Mouse (Mus musculus) layer of hippocampus, adult 2 months (tissue): ENCODE results near the gene Wars2. TPM values are rescaled to one million over a fixed set of nuclear protein-coding genes. Genes with fewer than 3 reads are reported as not detected.

Source experiments
- DNase-seq, 2 experiments: peaks; one replicate each; pipeline ENCODE4 v3.0.0; 2022; ENCODE audit warnings: low spot score in 2 of 2
- H3K27ac ChIP-seq: fragments of 200-600 bp; 2 replicates; pipeline ENCODE4 v1.8.1; 2022
- H3K4me3 ChIP-seq: fragments of 200-600 bp; 2 replicates; pipeline ENCODE4 v1.8.1; 2022; ENCODE audit warnings: mild to moderate bottlenecking
- CTCF ChIP-seq: fragments of 200-600 bp; conservative IDR thresholded peaks from 2 replicates; pipeline ENCODE4 v1.8.1; 2022; ENCODE audit warnings: antibody characterized with exemption, mild to moderate bottlenecking, moderate library complexity
- total RNA-seq, 2 experiments: library from RNA; stranded (reverse); gene quantifications; 2 replicates each; pipeline ENCODE4 v1.2.3; 2021

The Wars2 gene
- total RNA-seq, 2 experiments from 2014 or later: 9.0 to 9.5 TPM

- H3K4me3 ChIP-seq: no peak overlapping the region
- DNase-seq: no peak
- H3K27ac ChIP-seq: no peak overlapping the region
- no peak for TF ChIP-seq CTCF
Observed at GRCm38 (mm10) chr3:99254559-99255151, 113.8 kb downstream of the Wars2 start.

- no peak for TF ChIP-seq CTCF
Observed at GRCm38 (mm10) chr3:99255411-99256365, 114.8 kb downstream of the Wars2 start.

GRCm38 (mm10) chr3:99256366-99256750, 115.5 kb downstream of the Wars2 start:
- H3K4me3 ChIP-seq: no peak overlapping the region
- no peak for DNase-seq
- H3K27ac ChIP-seq: no peak overlapping the region
- TF ChIP-seq CTCF: no peak

More at GRCm38 (mm10) chr3:99255411-99256365, 114.8 kb downstream of the Wars2 start:
- no peak for DNase-seq
- H3K27ac ChIP-seq: no peak overlapping the region
- no peak overlapping the region for H3K4me3 ChIP-seq

GRCm38 (mm10) chr3:99256766-99257165, 115.9 kb downstream of the Wars2 start:
- DNase-seq: no peak

GRCm38 (mm10) chr3:99257586-99258577, 117.0 kb downstream of the Wars2 start:
- Histone ChIP-seq H3K4me3 (no peak overlapping the region), H3K27ac (no peak overlapping the region)
- TF ChIP-seq CTCF: no peak
- DNase-seq: no peak

More at GRCm38 (mm10) chr3:99256766-99257165, 115.9 kb downstream of the Wars2 start:
- H3K27ac ChIP-seq: no peak overlapping the region
- no peak for TF ChIP-seq CTCF
- no peak overlapping the region for H3K4me3 ChIP-seq

- TF ChIP-seq CTCF: no peak
- DNase-seq: no peak
- Histone ChIP-seq H3K27ac (no peak overlapping the region), H3K4me3 (no peak overlapping the region)
Observed at GRCm38 (mm10) chr3:99259741-99260270, 118.9 kb downstream of the Wars2 start.

- no peak for DNase-seq
Observed at GRCm38 (mm10) chr3:99260395-99260794, 119.5 kb downstream of the Wars2 start.

GRCm38 (mm10) chr3:99261371-99261791, 120.5 kb downstream of the Wars2 start:
- Histone ChIP-seq H3K27ac (no peak overlapping the region), H3K4me3 (no peak overlapping the region)
- no peak for DNase-seq
- TF ChIP-seq CTCF: no peak

More at GRCm38 (mm10) chr3:99260395-99260794, 119.5 kb downstream of the Wars2 start:
- H3K27ac ChIP-seq: no peak overlapping the region
- no peak for TF ChIP-seq CTCF
- no peak overlapping the region for H3K4me3 ChIP-seq

GRCm38 (mm10) chr3:99261986-99262385, 121.1 kb downstream of the Wars2 start:
- TF ChIP-seq CTCF: no peak
- no peak overlapping the region for H3K27ac ChIP-seq
- H3K4me3 ChIP-seq: no peak overlapping the region
- DNase-seq: no peak

GRCm38 (mm10) chr3:99263471-99263903, 122.6 kb downstream of the Wars2 start:
- TF ChIP-seq CTCF: no peak
- Histone ChIP-seq H3K4me3 (no peak overlapping the region), H3K27ac (no peak overlapping the region)
- no peak for DNase-seq

- DNase-seq: no peak
- no peak overlapping the region for H3K27ac ChIP-seq
- H3K4me3 ChIP-seq: no peak overlapping the region
- TF ChIP-seq CTCF: no peak
Observed at GRCm38 (mm10) chr3:99264695-99265094, 123.8 kb downstream of the Wars2 start.

- no peak for DNase-seq
- Histone ChIP-seq H3K4me3 (no peak overlapping the region), H3K27ac (no peak overlapping the region)
- no peak for TF ChIP-seq CTCF
Observed at GRCm38 (mm10) chr3:99266752-99267303, 126.0 kb downstream of the Wars2 start.
